Mouse (Mus musculus) left cerebral cortex, adult 8-10 months (tissue): ENCODE results near the gene Fam71e2. TPM values are rescaled to one million over a fixed set of nuclear protein-coding genes. Genes with fewer than 3 reads are reported as not detected.

Experiments
- DNase-seq, 2 experiments: peaks; one replicate each; pipeline ENCODE4 v3.0.0; 2022; ENCODE audit warnings: low spot score in 2 of 2
- total RNA-seq, 4 experiments: library from RNA; stranded (reverse); gene quantifications; 2 replicates each; pipeline ENCODE4 v1.2.4; 2022

Gene Fam71e2
- total RNA-seq, 4 experiments from 2014 or later = not detected

- DNase-seq = no peak
Measured at GRCm38 (mm10) chr7:4779921-4780320, 8.8 kb upstream of the Fam71e2 start.

DNA sequence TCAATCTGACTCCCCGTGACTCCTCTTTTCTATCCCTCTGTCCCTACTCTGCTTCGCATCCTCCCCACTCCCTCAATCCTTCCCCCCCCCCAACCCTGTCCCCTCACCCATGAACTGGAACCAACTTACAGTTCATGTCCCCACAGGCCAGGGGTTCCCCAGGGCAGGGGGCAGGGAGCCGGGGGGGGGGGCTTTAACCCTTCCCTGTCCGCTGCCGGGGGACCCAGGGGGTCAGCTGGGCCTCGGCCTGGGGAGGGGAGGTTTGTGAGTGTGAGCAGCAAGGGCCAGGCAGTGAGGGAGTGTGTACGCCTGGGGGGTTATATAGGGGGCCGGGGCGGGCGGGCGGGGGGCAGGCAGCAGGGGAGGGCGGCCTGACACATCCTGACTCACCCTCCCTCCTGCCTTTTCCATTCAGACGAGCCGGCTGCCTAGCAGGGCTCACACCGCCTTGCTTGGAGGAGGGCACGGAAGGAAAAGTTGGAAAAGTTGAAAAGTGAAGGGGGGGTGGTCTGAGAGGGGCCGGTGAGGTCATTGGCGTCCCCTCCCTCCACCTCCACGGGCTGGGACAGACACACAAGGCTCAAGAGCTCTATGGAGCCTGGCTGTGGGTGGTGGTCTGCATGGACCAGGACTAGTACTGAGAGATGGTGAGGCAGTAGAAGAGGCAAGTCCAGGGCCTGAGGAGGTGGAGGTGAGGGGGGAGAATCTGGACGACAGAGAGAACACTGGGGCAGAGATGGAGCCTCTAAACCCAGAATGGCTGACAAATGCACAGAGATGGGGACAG, 6.9 kb upstream of the Fam71e2 start:
- DNase-seq = no peak

- DNase-seq = no peak
Measured at GRCm38 (mm10) chr7:4776861-4777830, 6.0 kb upstream of the Fam71e2 start.

DNA sequence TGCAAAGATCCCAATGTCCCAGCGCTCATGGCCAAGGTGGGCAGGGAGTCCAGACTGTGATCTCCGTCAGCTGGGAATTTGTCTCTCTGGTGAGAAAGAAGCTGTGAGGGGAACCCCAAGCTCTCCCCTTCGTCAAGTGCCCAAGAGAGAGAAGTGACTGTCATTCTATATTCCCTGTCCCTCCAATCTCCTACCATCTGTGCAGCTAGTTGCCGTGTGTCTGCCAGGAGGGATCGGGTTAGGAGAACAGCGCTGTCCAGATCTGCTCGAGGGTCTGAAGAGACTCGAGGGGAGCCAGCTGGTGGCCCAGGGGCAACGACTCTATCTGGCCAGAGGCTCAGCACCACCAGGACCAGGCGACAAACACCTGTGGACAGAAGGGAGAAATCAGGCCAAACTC, 5.0 kb upstream of the Fam71e2 start:
- no peak for DNase-seq

- DNase-seq = no peak
Measured at GRCm38 (mm10) chr7:4764946-4765710, 6.0 kb downstream of the Fam71e2 start.

- no peak for DNase-seq
Measured at GRCm38 (mm10) chr7:4759670-4760069, 11.4 kb downstream of the Fam71e2 start.

GRCm38 (mm10) chr7:4752821-4753570, 18.1 kb downstream of the Fam71e2 start, which contains the start of gene Cox6b2:
Cox6b2 (minus strand) TSS chr7:4753094.
- no peak for DNase-seq

GRCm38 (mm10) chr7:4751971-4752820, 18.9 kb downstream of the Fam71e2 start:
- DNase-seq = no peak

DNA sequence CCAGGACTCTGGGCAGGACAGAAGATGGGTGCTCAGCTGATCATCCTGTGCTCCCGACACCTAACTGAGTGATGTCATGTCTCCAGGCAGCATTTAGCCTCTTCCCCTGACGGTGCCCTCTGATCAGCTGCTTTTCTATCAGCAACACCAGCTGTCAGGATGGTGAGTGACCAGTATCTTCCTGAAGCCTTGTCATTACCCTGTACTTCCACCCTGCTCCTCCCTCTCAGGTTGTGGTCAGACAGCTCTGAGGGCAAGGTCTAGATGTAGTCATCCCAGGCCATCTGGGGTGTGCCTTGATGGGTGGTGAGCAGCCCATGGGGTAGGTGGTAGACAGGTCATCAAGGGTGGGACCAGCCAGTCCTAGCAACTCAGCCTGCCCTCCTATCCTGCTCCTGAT, 21.9 kb downstream of the Fam71e2 start:
- no peak for DNase-seq

- DNase-seq = no peak
Measured at GRCm38 (mm10) chr7:4748321-4748720, 22.8 kb downstream of the Fam71e2 start.

GRCm38 (mm10) chr7:4747156-4747899, 23.8 kb downstream of the Fam71e2 start:
- DNase-seq = no peak

DNA sequence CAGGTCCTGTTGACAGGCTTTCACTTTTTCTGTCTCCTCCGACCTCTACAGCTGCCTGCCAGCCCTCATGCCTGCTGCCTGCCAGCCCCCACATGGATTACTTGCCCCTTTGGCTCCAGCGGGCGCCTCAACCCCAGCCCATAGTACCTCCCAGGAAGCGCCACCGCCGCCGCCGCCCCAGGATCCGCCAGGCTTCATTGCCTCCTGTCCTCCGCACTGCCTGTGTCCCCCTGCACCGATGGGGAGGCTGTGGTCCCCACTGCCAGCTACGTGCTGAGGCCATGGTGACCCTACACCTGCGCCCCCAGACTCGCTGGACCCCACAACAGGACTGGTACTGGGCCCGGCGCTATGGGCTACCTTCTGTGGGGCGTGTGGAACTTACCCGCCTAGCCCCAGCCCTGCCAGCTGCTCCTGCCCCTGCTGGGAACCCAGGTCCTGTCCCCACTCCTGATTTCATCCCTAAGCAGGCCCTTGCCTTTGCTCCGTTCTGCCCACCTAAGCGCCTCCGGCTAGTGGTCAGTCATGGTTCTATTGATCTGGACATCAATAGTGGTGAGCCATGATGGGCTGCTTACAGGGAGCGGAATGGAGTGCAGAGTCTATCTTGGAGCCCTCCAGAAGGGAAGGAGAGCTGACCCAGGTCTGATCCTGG, 24.6 kb downstream of the Fam71e2 start:
- no peak for DNase-seq

DNA sequence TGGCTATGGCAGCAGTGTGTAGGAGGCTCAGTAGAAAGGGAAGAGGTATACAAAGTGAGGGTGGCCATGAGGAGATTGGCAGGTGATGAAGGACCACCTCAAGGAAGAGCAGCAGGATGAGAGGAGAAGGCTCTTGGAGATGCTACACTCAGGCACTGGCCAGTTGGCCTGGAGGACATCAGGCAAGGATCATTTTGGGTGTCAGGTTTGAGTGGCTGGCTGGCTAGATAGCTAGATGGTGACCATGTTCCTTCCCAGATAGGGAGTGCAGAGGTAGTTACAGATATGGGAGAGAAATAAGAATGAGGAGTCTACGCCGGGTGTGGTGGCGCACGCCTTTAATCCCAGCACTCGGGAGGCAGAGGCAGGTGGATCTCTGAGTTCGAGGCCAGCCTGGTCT, 26.2 kb downstream of the Fam71e2 start:
- DNase-seq = no peak

GRCm38 (mm10) chr7:4743354-4743753, 27.7 kb downstream of the Fam71e2 start:
- no peak for DNase-seq

GRCm38 (mm10) chr7:4742482-4742819, 28.7 kb downstream of the Fam71e2 start:
- no peak for DNase-seq

GRCm38 (mm10) chr7:4741672-4742481, 29.2 kb downstream of the Fam71e2 start:
- DNase-seq = no peak

GRCm38 (mm10) chr7:4741151-4741550, 30.0 kb downstream of the Fam71e2 start:
- no peak for DNase-seq

- DNase-seq = no peak
Measured at GRCm38 (mm10) chr7:4740309-4740727, 30.8 kb downstream of the Fam71e2 start.
